Mouse (Mus musculus): ENCODE measurements at regions not wholly inside any gene's neighbourhood (a gene's known extent, or its start where the extent isn't known, plus 50 kb on each side); places are given as distances from the start of the nearest gene placed in this dataset.

GRCm38 (mm10) chr4:64811974-64812373 lies 312.0 kb upstream of the Pappa start:
- DNase-seq (ENCODE audit: low read depth, low spot score): no peak

GRCm38 (mm10) chr4:64812812-64813211 lies 311.2 kb upstream of the Pappa start:
- DNase-seq (ENCODE audit: low read depth, low spot score): peak; percentile 9

- DNase-seq (ENCODE audit: low read depth, low spot score): peak; percentile 18
Measured at GRCm38 (mm10) chr4:64832882-64833281, 291.1 kb upstream of the Pappa start.

GRCm38 (mm10) chr4:64874521-64874920 lies 249.5 kb upstream of the Pappa start:
- DNase-seq (ENCODE audit: low read depth, low spot score): no peak

GRCm38 (mm10) chr4:64876924-64877323 lies 247.1 kb upstream of the Pappa start:
- no peak for DNase-seq (ENCODE audit: low read depth, low spot score)

DNA sequence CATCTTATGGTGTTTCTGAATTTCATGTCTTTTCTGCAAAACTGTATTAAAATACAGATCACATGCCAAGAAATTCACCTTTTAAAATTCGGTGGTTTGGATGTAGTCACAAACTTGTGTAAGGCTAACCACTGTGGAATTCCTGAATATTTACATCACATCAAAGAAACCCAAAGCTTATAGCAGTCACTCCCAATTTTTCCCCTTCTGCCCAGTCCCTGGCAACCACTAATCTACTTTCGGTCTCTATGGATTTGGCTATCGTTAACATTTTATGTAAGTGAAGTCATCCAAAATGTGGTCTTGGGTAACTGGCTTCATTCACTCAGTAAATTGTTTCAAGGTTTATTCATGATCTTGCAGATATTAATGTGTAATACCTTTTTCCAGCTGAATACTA lies 226.0 kb upstream of the Pappa start:
- no peak for DNase-seq (ENCODE audit: low read depth, low spot score)

DNA sequence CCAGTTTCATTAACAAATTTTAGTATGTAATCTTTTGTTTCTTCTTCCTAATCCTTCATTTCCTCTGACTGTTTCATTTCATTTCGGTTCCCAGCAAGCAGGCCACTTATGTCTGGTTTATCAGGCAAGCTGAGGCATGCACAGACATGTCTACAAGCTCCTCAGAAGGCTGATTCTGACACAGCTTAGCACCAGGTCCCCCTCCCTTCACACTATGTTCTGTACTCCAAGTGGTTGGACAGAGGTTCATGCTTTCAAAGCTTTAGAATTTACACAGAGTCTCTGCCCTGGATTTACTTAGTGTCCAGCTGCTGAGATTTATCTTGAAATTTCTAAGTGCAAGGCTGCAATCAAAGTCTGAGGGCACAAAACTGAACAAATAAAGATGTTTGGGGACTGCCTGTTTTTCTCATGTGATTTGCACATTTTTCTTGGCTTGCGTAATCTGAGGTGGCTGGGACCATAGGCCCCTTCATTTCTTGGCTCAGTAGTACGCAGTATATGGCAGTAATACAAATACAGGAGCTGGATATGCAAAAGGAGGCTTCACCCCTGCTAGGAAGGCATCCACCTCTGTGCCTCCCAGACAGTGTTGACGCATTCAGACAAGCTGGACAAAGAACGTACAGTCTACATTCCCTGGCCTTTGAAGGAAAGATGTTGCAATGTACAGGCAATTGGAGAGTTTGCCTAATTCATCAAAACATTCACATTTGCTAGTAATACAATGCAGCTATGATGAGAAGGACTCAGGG lies 222.7 kb upstream of the Pappa start:
- peak; percentile 7 for DNase-seq (ENCODE audit: low read depth, low spot score)

- no peak for DNase-seq (ENCODE audit: low read depth, low spot score)
Measured at GRCm38 (mm10) chr4:64923751-64924150, 200.2 kb upstream of the Pappa start.

DNA sequence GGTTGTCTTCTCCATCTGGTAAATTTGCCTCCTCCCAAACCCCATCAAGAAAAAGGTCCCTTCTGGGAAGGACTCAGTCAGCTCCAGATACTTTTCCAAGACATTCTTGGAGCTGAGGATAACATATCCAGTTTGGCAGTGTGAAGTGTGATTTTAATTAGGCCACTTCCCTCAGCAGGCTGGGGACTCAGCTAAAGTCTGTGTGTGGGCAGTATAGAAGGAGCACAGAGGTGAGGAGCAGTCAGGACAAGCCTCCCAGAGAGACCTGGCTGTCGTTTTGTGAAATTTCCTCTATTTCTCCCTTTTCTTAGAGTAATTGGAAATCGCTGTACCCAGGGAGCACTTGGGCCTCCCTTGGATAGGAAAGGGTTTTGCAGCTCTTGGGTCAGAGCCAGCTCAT lies 195.4 kb upstream of the Pappa start:
- DNase-seq (ENCODE audit: low read depth, low spot score): no peak

DNA sequence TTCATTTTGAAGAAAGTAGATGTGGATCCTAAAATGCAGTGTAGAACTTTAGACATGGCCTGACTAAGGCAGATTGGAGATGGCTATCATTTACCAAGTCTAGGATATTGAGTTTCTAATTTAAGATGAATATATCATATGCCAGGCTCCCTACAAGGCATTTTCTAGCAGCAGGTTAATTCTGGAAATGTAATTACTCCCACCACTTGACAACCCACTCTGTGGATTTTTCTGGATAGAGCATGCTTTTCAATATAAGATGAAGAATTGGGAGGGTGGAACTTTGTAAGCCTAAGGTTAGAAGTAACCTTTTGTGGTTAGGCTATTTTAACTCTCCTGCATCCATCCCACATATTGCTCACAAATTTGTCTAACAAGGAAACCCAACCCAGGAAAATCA lies 178.4 kb upstream of the Pappa start:
- no peak for DNase-seq (ENCODE audit: low read depth, low spot score)

- no peak for DNase-seq (ENCODE audit: low read depth, low spot score)
Measured at GRCm38 (mm10) chr4:64952651-64953050, 171.3 kb upstream of the Pappa start.

GRCm38 (mm10) chr4:64958843-64959242 lies 165.1 kb upstream of the Pappa start:
- no peak for DNase-seq (ENCODE audit: low read depth, low spot score)

GRCm38 (mm10) chr4:64961796-64962195 lies 162.2 kb upstream of the Pappa start:
- no peak for DNase-seq (ENCODE audit: low read depth, low spot score)

Measured in mesoderm, embryonic 11.5 days (tissue).